Mouse (Mus musculus) left cerebral cortex, postnatal 4 days (tissue): ENCODE measurements around the gene Map3k5. TPM values are rescaled to one million over a fixed set of nuclear protein-coding genes. Genes with fewer than 3 reads are reported as not detected.

ENCODE experiments used
- DNase-seq: peaks from one replicate; pipeline ENCODE4 v3.0.0-alpha.2; 2022
- intact Hi-C: fragments of 180-260 bp; cut with DNase I; formaldehyde crosslinking; loops from one replicate; pipeline ENCODE4 v1.15.1; 2025
- total RNA-seq, 2 experiments: library from RNA; stranded (reverse); gene quantifications; 2 replicates each; pipeline ENCODE4 v1.2.3; 2021

The Map3k5 gene
- total RNA-seq, 2 experiments from 2014 or later, result 21.3 to 23.4 TPM

DNA sequence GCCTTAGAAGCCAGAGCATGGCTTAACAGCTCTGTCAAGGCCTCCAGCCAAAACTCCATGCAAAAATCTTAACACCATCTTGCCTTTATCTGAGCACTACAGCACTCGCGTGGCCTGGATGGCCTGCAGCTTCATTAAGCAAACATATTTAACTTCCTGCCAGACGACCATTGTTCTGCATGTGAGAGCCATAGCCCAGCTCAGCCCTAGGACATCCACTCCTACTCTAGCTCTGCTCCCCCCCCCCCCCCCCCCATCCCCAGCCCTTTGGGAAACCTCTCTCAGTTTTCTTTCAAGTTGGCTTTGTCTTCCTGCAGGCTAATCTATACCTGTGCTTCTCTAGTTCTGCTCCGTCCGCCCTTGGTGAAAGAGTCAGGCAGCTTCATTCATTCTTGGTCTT lies 67.7 kb downstream of the Map3k5 start:
- intact Hi-C loops, result no loop called here
- DNase-seq, result no peak

DNA sequence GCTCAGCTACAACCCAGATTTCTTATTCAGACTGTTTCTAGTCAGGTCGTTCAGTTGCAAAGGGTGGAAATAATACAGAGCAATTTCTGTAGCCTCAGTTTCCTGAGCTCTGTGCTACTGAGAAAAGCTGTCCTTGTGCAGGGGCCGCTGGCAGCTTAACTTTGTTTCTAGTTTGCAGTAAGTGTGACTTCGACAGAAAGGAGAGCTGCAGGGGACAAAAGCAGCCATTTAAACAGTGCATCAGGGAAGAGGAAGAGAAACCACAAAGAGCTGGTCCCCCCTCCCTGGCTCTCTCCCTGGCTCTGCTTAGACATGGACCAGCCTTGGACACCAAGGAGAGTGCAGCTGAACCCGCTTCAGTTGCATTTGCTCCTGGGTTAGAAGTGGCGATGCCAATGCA lies 68.7 kb downstream of the Map3k5 start:
- DNase-seq, result no peak
- intact Hi-C loops, result no loop called here

DNA sequence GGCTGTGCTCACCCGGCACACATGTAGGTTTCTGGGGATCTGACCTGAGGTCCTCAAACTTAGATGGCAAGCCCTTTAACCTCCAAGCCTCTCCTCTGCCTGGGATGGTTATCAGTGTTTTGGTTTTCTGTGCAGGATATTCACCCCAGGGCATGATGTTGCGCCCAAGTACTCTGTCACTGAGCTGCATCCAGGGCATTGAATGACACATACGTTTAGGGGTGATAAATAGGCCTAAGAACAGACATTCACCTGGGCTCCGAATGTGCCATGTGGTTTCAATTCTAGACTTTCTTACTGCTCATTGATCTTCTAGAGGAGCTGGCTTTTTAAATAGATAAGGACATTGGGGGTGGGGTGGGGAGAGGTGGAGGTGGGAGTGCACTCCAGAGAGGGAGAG lies 70.5 kb downstream of the Map3k5 start:
- DNase-seq, result no peak
- intact Hi-C loops, result no loop called here

DNA sequence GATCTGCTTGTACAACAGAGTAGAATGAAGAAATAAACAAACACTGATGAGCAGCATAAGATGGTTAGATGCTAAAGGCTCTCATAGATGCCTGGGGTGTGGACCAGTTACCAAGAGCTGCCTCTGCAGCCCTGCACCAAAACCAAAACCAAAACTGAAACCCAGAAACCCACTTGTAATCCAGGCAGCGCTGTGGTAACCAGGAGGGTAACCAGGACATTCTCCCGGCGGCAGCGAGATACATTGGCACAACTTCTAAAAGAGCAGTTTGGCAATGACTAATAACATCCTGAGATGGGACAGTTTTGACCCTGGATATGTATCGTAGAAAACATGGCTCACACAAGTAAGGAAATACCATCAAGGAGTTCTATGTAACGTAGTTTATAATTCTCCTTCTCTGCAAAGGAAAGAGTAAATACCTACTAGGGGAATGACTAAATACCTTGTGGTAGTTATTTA lies 71.2 kb downstream of the Map3k5 start:
- DNase-seq, result no peak
- intact Hi-C loops, result no loop called here

DNA sequence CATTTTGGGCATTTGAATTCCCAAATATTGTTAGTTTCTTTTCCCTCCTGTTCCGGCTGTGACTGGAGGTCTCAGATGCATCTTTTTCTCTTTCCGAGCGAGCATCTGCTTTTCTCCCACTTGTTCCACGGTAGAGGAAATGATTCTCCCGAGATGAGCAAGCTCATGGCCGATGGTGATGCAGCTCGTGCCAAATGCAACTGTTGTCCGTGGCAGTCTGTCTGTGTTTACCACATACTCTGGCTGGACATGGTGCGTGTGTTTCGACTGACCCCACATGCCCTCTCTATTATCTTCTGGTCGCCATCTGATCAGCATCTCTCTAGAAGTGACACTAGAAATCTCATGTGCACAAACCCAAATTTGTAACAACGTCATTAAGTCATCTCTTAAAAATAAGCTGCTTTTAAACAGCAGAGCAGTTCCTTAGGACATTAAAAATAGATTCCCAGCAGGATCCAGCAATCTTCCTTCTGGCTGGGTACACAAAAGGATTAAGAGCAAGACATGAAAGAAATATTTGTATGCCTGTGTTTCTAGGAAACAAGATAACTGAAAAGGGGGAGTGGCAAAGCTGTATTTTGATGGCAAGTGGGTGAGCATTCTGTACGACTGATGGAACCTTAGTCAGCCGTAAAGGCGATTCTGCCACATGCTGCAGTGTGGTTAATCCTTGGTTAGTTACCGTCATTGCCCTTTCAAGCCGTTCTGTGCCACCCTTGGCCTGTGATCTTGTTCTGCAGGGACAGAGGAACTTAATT lies 72.2 kb downstream of the Map3k5 start:
- DNase-seq, result no peak
- intact Hi-C loops, result no loop called here

DNA sequence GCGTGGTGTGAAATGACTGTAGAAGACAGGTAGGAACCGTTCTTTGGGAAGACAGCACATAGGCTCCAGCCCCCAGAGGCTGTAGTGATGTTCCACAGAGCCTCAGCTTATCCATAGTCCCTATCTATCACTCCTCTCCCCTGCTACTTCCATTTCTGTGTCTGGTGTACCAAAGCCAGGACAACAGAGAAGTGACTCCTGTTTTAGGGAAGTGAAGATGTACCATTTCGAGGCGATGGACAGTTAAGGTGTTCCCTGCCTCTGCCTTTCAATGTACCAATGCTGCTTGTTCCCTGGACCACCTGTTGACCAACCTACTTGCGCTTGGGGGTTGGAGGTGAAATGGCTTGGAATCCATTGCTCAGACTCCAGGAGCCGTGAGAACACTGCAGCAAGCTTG lies 75.0 kb downstream of the Map3k5 start:
- no peak for DNase-seq
- intact Hi-C loops, result no loop called here

DNA sequence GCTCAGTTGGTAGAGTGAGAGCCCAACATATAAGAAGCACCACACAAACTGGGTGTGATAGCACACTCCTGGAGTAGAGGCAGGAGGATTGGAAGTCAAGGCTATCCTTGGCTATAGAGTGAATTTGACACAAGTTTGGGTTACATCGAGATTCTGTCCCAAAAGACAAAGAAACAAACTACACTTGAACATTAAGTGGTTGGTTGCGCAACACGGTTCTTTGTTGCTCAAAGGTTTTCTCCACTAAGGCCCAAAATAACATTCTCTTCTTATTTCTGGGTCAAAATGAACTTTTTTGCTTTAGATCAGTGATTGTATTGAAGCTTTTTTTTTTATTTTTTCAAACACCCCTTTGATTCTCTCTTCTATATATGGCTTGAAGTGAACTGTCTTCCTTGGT lies 75.7 kb downstream of the Map3k5 start:
- DNase-seq, result no peak
- intact Hi-C loops, result no loop called here

DNA sequence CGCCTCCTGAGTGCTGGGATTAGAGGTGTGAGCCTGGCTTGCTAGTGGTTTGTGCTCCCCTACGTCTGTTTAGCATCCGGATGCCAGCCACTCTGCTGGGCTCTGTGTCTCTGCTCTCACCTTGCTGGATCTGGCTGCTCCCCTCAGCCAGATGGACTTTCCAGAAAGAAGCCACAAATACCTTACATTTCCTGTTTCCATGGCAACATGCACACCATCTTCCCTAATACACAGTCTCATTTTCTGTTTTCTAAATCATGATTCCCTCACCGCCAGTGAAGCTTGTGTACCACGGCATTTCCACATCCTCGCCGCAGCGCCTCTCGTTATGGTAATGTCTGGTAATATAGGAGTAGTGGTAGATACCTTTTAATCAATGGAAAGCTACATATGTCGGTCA lies 84.1 kb downstream of the Map3k5 start:
- peak; percentile 25 for DNase-seq
- intact Hi-C loops, result no loop called here

DNA sequence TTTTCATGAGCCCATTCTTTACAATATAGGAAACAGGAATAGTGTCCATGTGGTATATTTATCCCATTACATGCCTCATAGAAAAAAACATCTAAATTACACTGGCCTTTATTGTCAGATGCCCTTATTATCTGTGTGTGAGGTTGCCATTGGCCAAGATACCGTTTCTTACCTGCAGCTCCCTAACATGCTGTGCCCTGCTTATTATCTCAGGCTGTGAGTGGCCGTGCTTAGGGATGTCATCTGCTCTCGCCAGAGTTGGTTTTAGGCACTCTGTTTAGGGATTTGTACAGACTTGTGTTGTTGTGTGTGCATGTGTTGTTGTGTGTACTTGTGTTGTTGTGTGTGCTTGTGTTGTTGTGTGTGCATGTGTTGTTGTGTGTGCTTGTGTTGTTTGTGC lies 84.5 kb downstream of the Map3k5 start:
- intact Hi-C loops, result no loop called here
- DNase-seq, result no peak

DNA sequence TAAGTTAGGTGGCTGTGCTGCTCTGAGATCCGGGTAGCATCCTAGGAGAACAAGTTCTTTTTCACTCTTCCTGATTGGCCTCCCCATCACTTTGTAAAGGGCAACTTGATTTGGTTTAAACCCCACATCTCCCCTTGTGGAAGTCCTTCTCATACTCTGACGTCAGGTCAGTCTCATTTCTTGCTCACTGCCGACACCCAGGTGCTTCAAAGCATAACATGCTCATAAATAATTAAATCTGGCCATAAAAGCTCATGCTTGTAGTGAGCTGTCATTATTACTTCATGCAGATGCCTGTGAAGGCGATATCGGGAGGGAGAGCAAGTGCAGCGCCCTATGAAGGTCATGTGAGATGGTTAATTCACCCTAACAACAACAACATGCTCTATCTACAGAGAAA lies 87.0 kb downstream of the Map3k5 start:
- no peak for DNase-seq
- intact Hi-C loops, result no loop called here

DNA sequence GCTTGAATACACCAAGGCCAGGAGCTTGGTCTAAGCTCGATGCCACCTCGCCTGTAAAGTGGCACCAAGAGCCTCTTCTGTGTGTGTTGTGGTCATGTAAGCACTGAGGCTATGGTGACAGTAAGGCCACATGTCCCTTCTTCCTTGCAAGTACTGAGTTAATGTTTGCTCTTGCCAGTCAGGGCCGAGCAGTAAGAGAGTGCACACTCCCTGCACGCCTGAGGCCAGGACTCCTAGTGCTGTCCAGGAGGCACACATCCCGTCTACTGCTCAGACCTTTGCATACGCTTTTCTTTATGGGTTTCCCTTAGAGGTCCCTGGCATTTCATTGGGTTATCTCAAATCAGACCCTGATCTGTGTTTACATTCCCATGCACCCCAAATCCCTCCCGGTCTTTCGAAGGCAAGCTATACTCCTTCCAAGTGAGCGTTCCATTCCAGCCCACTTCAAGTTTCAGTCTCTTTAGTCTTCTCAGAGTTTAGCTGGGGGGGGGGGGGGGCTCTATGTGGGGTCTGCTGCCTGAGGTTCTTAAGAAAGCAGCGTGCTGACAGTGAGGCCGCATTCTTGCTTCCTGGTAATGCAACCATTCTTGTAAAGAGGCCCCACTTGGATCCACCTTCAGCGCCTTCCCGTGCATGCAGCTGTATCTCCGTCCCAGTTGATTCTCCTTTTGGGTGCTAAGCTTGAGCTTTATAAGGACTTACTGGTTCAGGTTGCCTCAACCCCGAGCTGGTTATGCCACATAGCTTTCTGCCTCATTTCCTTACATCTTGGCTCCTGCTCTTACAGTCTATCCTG lies 87.6 kb downstream of the Map3k5 start:
- no peak for DNase-seq
- intact Hi-C loops, result no loop called here

DNA sequence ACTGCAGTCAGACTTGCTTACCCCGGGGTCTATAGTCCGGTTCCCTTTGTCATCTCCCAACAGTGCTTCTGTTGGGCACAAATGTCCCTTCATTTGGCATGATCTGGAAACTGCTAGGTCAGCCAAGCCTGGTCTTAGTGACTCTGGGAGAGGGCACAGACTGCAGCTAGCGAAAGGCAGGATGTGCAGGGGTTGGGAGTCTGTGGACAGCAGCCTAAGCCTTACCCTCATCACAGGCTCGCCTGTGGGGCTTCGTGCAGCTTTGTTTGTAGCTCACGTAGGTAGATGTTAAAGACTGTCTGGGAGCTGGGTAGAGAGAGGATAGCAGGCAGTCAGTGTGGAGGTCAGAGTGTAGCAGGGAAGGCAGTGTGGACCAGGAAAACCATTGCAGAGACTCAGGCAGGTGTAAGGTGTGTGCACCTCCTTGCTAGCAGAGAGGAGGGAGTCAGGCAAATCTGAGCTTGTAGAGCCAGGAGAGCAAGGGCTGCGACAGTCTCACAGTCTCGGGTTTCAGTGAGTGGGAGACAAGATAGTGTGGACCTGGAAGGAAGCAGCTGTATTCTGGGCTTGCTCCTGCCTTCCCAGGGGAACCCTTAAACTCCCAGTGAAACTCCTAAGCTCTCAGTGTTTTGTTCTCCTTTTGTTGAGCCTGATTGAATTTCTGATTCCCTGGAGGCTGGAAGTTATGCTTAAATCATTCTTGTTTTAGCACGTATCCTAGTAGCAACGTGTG lies 88.5 kb downstream of the Map3k5 start:
- intact Hi-C loops, result no loop called here
- DNase-seq, result no peak

DNA sequence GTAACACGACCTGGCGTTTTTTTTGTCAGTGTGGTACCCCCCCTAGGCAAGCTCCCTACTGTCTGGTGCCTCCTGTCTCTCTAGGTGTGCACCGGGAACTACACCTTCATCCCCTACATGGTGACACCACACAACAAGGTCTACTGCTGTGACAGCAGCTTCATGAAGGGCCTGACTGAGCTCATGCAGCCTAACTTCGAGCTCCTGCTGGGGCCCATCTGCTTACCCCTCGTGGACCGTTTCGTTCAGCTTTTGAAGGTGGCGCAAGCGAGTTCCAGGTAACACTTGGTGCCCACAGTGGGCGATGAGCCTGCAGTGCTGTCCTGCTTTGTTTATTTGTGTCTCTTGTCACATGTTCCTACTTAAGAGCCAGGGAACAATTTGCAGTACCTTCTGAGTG lies 89.3 kb downstream of the Map3k5 start:
- intact Hi-C loops, result no loop called here
- DNase-seq, result peak; percentile 27

DNA sequence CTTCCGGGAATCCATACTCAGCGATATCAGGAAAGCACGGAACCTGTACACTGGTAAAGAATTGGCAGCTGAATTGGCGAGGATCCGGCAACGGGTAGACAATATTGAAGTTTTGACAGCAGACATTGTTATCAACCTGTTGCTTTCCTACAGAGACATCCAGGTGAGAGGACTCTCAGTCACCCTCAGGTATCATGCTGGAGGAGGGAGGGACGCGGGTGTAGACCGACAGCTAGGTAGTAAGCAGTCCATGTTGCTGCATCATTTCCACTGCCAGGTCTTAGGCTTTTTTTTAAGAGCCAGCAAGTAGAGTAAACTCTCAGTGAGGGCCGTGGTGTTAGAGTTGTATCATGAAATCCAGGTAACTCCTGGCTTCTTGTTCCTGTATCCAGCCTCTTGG lies 90.6 kb downstream of the Map3k5 start:
- no peak for DNase-seq
- intact Hi-C loops, result no loop called here

DNA sequence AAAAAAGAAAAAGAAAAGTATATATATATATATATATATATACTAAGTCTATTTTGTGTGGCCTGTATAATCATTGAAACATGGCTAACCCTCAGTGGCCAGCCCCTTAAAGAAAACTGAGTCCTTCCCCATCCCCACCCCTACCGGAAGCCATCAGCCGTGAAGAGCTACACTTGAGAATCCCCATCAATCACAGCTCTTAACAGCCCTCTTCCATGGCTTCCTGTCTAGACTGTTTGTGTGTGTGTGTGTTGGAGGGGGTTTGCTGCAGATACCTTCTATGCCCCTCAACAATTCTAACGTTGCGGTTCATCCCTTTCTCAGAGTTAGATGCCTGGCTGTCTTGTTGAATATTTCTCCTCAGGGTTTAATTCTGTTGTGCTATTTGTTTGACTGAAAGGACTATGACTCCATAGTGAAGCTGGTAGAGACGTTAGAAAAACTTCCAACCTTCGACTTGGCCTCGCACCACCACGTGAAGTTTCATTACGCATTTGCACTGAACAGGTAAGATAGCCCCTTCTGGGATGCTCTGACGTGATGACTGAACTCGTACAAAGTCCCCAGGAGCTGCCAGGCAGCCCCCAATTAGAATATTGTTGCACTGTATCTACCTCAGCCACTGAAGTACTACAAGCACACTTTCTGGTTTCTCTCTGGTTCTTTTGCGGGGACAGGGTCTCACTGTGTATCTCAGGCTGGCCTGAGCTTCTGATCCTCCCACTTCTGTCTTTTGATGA lies 91.7 kb downstream of the Map3k5 start:
- intact Hi-C loops, result no loop called here

DNA sequence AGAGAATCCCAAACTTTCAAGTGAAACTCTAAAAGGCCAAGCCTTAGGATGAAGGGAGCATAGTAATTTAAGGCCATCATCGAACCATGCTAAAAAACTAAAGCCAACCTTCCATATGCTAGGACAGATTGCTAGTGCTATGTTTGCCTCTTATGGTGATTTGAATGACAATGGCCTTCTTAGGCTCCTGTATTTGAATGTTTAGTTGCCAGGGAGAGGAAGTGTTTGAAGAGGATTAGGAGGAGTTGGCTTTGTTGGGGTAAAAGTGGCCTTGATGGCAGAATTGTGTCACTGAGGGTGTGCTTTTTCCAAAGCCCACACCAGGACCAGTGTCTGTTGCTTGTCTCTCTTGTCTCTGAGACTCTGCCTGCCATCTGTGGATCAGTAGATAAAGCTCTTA lies 96.4 kb downstream of the Map3k5 start:
- intact Hi-C loops, result no loop called here
- no peak for DNase-seq

More for the DNA sequence above, 91.7 kb downstream of the Map3k5 start:
- no peak for DNase-seq

DNA sequence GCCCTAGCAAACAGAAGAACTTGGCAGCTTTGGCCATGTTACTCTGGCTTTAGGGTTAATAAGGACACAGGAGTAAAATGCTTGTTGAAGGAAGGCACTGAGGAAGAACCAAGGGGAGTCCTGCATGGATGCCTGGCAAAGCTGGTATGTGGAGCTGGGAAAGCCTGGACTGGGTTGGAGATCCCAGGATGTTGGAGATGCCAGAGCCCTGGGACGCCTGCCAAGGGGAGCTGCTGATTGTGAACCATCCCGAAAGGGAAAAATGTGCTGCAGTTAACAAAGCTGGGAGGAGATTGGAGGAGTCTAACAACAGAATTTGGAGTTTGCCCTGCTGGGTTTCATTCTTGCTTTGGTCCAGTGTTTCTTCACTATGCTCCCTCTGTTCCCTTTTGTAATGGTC lies 97.7 kb downstream of the Map3k5 start:
- intact Hi-C loops, result no loop called here
- DNase-seq, result peak; percentile 76

DNA sequence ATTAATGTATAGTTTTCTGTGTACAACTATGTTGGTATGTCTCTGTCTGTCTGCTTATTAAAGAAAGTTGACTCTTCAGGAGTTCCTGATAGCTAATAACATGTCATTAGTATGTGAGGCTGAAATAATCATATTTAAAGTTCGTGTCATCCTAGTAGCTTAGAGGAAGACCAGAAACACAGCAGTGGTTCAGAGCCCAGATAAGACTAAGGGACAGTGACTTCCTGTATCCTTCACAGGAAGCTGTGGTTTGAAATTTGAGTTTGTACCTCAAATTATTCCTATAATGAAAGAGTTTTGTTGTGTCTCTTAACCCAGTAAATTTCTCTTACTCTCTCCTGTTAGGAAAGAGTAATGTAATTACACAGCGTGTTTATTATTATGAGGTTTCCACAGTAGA lies 102.1 kb downstream of the Map3k5 start:
- intact Hi-C loops, result no loop called here
- no peak for DNase-seq

DNA sequence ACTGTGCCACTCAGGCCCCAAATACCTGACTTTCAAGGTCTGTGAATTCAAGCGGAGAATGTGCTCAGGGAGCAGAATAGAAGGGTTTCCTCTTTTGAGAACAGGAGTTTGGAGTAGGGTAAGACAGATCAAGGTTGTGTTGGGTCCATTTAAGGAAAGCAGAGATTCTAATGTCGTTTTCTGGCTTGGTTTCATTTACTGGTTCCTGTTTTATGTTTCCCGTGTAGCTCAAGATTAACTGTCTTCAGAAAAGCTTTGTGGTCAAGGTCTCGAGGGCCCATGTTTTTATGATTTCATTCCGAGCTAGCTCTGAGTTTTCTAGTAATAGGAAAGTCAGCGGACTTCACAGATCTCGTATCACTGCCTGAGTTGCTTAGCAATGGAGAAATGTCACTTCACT lies 102.6 kb downstream of the Map3k5 start:
- intact Hi-C loops, result no loop called here
- DNase-seq, result no peak

DNA sequence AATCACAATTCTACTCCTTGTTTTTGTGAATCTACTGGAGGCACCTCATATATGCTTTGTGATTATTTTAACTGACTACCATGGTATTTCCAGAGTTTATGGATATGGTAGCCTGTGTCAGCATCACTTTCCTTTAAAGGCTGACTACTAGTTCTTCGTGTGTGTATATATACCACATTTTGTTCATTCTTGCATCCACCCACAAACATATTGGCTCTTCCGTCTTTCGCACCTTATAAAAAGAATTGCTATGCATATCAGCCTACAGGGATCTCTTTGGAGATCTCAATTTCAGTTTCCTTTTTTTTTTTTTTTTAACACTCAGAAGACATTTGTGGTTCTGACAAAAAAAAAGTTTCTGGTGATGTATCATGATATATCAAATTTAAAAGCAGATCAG lies 105.3 kb downstream of the Map3k5 start:
- intact Hi-C loops, result no loop called here
- DNase-seq, result no peak

DNA sequence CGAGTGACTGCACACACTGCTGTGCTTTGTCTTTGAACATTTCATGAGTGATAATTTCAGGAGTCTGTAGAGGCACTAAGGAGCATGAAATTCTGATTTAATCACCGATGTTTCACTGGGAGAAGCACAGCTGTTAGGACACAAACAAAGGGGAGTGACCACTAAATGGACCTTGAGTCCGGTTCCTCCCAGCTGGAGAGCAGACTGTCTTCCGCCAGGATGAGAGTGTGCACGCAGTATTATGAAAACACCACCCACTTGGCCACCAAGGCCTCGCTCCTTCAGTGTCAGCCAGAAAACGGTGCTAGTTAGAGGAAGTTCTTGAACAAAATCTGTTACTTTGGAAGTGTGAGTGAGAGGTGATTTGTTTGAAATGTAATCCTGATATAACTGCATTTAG lies 105.8 kb downstream of the Map3k5 start:
- intact Hi-C loops, result no loop called here
- no peak for DNase-seq
